Mouse (Mus musculus): ENCODE measurements around the gene Sema4d. TPM values are rescaled to one million over a fixed set of nuclear protein-coding genes. Genes with fewer than 3 reads are reported as not detected.
A peak's percentile ranks its signal among the peaks of the same experiment; 100 is the strongest.

The Sema4d gene
- polyA plus RNA-seq, 1 experiment from 2014 or later: 12.3 TPM

- DNase-seq: peak; percentile 12
- Histone ChIP-seq H3K27me3 (ENCODE audit: insufficient read depth, low read length) (no peaks in the 10 kb centered on the region), H3K9ac (no peak overlapping the region), H3K9me3 (ENCODE audit: low read depth, low read length) (no peaks in the 10 kb centered on the region), H3K4me2 (no peak overlapping the region), H3K4me1 (ENCODE audit: insufficient read depth) (0 out of 2 replicates have a peak, but pooled peaks cover 6% of the 10 kb centered on the region), H3K4me3 (ENCODE audit: low read depth, low read length) (no peak overlapping the region), H3K36me3 (ENCODE audit: insufficient read depth) (no peaks in the 10 kb centered on the region), H3K27ac (ENCODE audit: low read depth) (no peak overlapping the region)
- ATAC-seq (ENCODE audit: insufficient read depth): no peak
- WGBS: 41% methylated on average over 8 of the region's 8 CpGs
- TF ChIP-seq CTCF (IDR thresholded peaks at IDR 0.05; ENCODE audit: low read depth): no peak
Measured at GRCm38 (mm10) chr13:51823822-51824495, 30.4 kb upstream of the Sema4d start.

GRCm38 (mm10) chr13:51821988-51822387 is 28.4 kb upstream of the Sema4d start:
- ATAC-seq (ENCODE audit: insufficient read depth) (no peak), DNase-seq (no peak)
- TF ChIP-seq CTCF (IDR thresholded peaks at IDR 0.05; ENCODE audit: low read depth): no peak
- Histone ChIP-seq H3K9ac (no peak overlapping the region), H3K9me3 (ENCODE audit: low read depth, low read length) (no peaks in the 10 kb centered on the region), H3K36me3 (ENCODE audit: insufficient read depth) (no peaks in the 10 kb centered on the region), H3K27me3 (ENCODE audit: insufficient read depth, low read length) (no peaks in the 10 kb centered on the region), H3K4me3 (ENCODE audit: low read depth, low read length) (no peak overlapping the region), H3K27ac (ENCODE audit: low read depth) (no peak overlapping the region), H3K4me2 (no peak overlapping the region), H3K4me1 (ENCODE audit: insufficient read depth) (0 out of 2 replicates have a peak, but pooled peaks cover 6% of the 10 kb centered on the region)
- WGBS: 48% methylated on average over 3 of the region's 3 CpGs

GRCm38 (mm10) chr13:51819351-51819750 is 25.8 kb upstream of the Sema4d start:
- Histone ChIP-seq H3K27me3 (ENCODE audit: insufficient read depth, low read length) (no peaks in the 10 kb centered on the region), H3K9me3 (ENCODE audit: low read depth, low read length) (no peaks in the 10 kb centered on the region), H3K4me3 (ENCODE audit: low read depth, low read length) (no peak overlapping the region), H3K27ac (ENCODE audit: low read depth) (no peak overlapping the region), H3K4me1 (ENCODE audit: insufficient read depth) (0 out of 2 replicates have a peak, but pooled peaks cover 12% of the 10 kb centered on the region), H3K9ac (no peak overlapping the region), H3K4me2 (no peak overlapping the region), H3K36me3 (ENCODE audit: insufficient read depth) (no peaks in the 10 kb centered on the region)
- ATAC-seq (ENCODE audit: insufficient read depth) (no peak), DNase-seq (no peak)
- no peak for TF ChIP-seq CTCF (IDR thresholded peaks at IDR 0.05; ENCODE audit: low read depth)
- WGBS: 61% methylated on average over 6 of the region's 6 CpGs

- no peak for TF ChIP-seq CTCF (IDR thresholded peaks at IDR 0.05; ENCODE audit: low read depth)
- Histone ChIP-seq H3K4me2 (no peak overlapping the region), H3K9me3 (ENCODE audit: low read depth, low read length) (no peaks in the 10 kb centered on the region), H3K9ac (no peak overlapping the region), H3K27me3 (ENCODE audit: insufficient read depth, low read length) (no peaks in the 10 kb centered on the region), H3K4me3 (ENCODE audit: low read depth, low read length) (no peak overlapping the region), H3K4me1 (ENCODE audit: insufficient read depth) (0 out of 2 replicates have a peak, but pooled peaks cover 8% of the 10 kb centered on the region), H3K27ac (ENCODE audit: low read depth) (no peak overlapping the region), H3K36me3 (ENCODE audit: insufficient read depth) (no peaks in the 10 kb centered on the region)
- 48% methylated on average over 3 of the region's 3 CpGs for WGBS
- DNase-seq (no peak), ATAC-seq (ENCODE audit: insufficient read depth) (no peak)
Measured at GRCm38 (mm10) chr13:51818944-51819326, 25.4 kb upstream of the Sema4d start.

- Histone ChIP-seq H3K4me2 (no peak overlapping the region), H3K36me3 (ENCODE audit: insufficient read depth) (no peaks in the 10 kb centered on the region), H3K4me3 (ENCODE audit: low read depth, low read length) (no peak overlapping the region), H3K9me3 (ENCODE audit: low read depth, low read length) (no peaks in the 10 kb centered on the region), H3K27ac (ENCODE audit: low read depth) (no peak overlapping the region), H3K27me3 (ENCODE audit: insufficient read depth, low read length) (no peaks in the 10 kb centered on the region), H3K9ac (no peak overlapping the region), H3K4me1 (ENCODE audit: insufficient read depth) (0 out of 2 replicates have a peak, but pooled peaks cover 7% of the 10 kb centered on the region)
- ATAC-seq (ENCODE audit: insufficient read depth) (no peak), DNase-seq (no peak)
- no peak for TF ChIP-seq CTCF (IDR thresholded peaks at IDR 0.05; ENCODE audit: low read depth)
- 68% methylated on average over 6 of the region's 6 CpGs for WGBS
Measured at GRCm38 (mm10) chr13:51818170-51818943, 24.8 kb upstream of the Sema4d start.

- H3K27ac ChIP-seq (ENCODE audit: low read depth): peak overlapping the region; percentile 78
- ATAC-seq (ENCODE audit: insufficient read depth): peak; percentile 74; the same call in 1 of the 2 replicates
- peak; percentile 72 for DNase-seq
Measured at GRCm38 (mm10) chr13:51816559-51817041, 23.1 kb upstream of the Sema4d start.

More at GRCm38 (mm10) chr13:51816559-51817041, 23.1 kb upstream of the Sema4d start:
- Histone ChIP-seq H3K4me3 (ENCODE audit: low read depth, low read length) (no peak overlapping the region), H3K27me3 (ENCODE audit: insufficient read depth, low read length) (no peaks in the 10 kb centered on the region), H3K4me1 (ENCODE audit: insufficient read depth) (0 out of 2 replicates have a peak, but pooled peaks cover 7% of the 10 kb centered on the region), H3K36me3 (ENCODE audit: insufficient read depth) (no peaks in the 10 kb centered on the region), H3K4me2 (no peak overlapping the region), H3K9ac (no peak overlapping the region), H3K9me3 (ENCODE audit: low read depth, low read length) (no peaks in the 10 kb centered on the region)
- 61% methylated on average over 5 of the region's 5 CpGs for WGBS
- no peak for TF ChIP-seq CTCF (IDR thresholded peaks at IDR 0.05; ENCODE audit: low read depth)

Measured in lung, embryonic 14.5 days (tissue).